Mouse (Mus musculus): ENCODE data around the gene Mbd5.
"Not testable (repeated sequence)": the region's sequence is repeated elsewhere in the genome, so short reads cannot be mapped to it uniquely, and the experiment has no call there.

Gene Mbd5

GRCm38 (mm10) chr2:49160232-49160947 is 211.1 kb downstream of the Mbd5 start:
- DNase-seq (ENCODE audit: low read depth, low spot score): no peak

- DNase-seq (ENCODE audit: low read depth, low spot score): no peak
These were observed 220.5 kb downstream of the Mbd5 start for GRCm38 (mm10) chr2:49169766-49170165.

GRCm38 (mm10) chr2:49177015-49177414 is 227.7 kb downstream of the Mbd5 start:
- DNase-seq (ENCODE audit: low read depth, low spot score): peak; percentile 66

GRCm38 (mm10) chr2:49190984-49191383 is 241.7 kb downstream of the Mbd5 start:
- no peak for DNase-seq (ENCODE audit: low read depth, low spot score)

- DNase-seq (ENCODE audit: low read depth, low spot score): no peak
These were observed 242.4 kb downstream of the Mbd5 start for GRCm38 (mm10) chr2:49191695-49192094.

- no peak for DNase-seq (ENCODE audit: low read depth, low spot score)
These were observed 254.8 kb downstream of the Mbd5 start for GRCm38 (mm10) chr2:49204081-49204480.

GRCm38 (mm10) chr2:49205692-49206091 is 256.4 kb downstream of the Mbd5 start:
- DNase-seq (ENCODE audit: low read depth, low spot score): not testable (repeated sequence)

GRCm38 (mm10) chr2:49209349-49209748 is 260.0 kb downstream of the Mbd5 start:
- no peak for DNase-seq (ENCODE audit: low read depth, low spot score)

GRCm38 (mm10) chr2:49210408-49210807 is 261.1 kb downstream of the Mbd5 start:
- DNase-seq (ENCODE audit: low read depth, low spot score): no peak

- DNase-seq (ENCODE audit: low read depth, low spot score): no peak
These were observed 280.4 kb downstream of the Mbd5 start for GRCm38 (mm10) chr2:49229725-49230124.

GRCm38 (mm10) chr2:49234064-49234463 is 284.8 kb downstream of the Mbd5 start:
- no peak for DNase-seq (ENCODE audit: low read depth, low spot score)

- DNase-seq (ENCODE audit: low read depth, low spot score): no peak
These were observed 292.4 kb downstream of the Mbd5 start for GRCm38 (mm10) chr2:49241715-49242114.

GRCm38 (mm10) chr2:49264092-49264491 is 314.8 kb downstream of the Mbd5 start:
- DNase-seq (ENCODE audit: low read depth, low spot score): no peak

GRCm38 (mm10) chr2:49272295-49272967 is 323.1 kb downstream of the Mbd5 start:
- DNase-seq (ENCODE audit: low read depth, low spot score): no peak

- no peak for DNase-seq (ENCODE audit: low read depth, low spot score)
These were observed 326.9 kb downstream of the Mbd5 start for GRCm38 (mm10) chr2:49276017-49276722.

- no peak for DNase-seq (ENCODE audit: low read depth, low spot score)
These were observed 331.2 kb downstream of the Mbd5 start for GRCm38 (mm10) chr2:49280496-49280895.

GRCm38 (mm10) chr2:49283583-49283982 is 334.3 kb downstream of the Mbd5 start:
- no peak for DNase-seq (ENCODE audit: low read depth, low spot score)

- no peak for DNase-seq (ENCODE audit: low read depth, low spot score)
These were observed 337.7 kb downstream of the Mbd5 start for GRCm38 (mm10) chr2:49286965-49287364.

GRCm38 (mm10) chr2:49291709-49292108 is 342.4 kb downstream of the Mbd5 start:
- DNase-seq (ENCODE audit: low read depth, low spot score): no peak

- DNase-seq (ENCODE audit: low read depth, low spot score): peak; percentile 91
These were observed 363.5 kb downstream of the Mbd5 start for GRCm38 (mm10) chr2:49312629-49313447.

GRCm38 (mm10) chr2:49333594-49333993 is 384.3 kb downstream of the Mbd5 start:
- DNase-seq (ENCODE audit: low read depth, low spot score): peak; percentile 14

GRCm38 (mm10) chr2:49335267-49335666 is 386.0 kb downstream of the Mbd5 start:
- DNase-seq (ENCODE audit: low read depth, low spot score): peak; percentile 10

All from CD4-positive, CD25-positive, alpha-beta regulatory T cell, adult 2 months (primary cell).